Mouse (Mus musculus) granulocyte monocyte progenitor cell, adult 5-6 weeks (primary cell): ENCODE measurements around the gene Sgf29. TPM values are rescaled to one million over a fixed set of nuclear protein-coding genes. Genes with fewer than 3 reads are reported as not detected.

Source experiments
- ATAC-seq: replicated peaks from 2 replicates; pipeline ENCODE4 v1.8.0; 2016; ENCODE audit warnings: mild to moderate bottlenecking, moderate TSS enrichment, inconsistent platforms; ENCODE audit not compliant: poor library complexity, severe bottlenecking
- total RNA-seq, 2 experiments: library from RNA; stranded (forward) in 1 of 2; stranded (reverse) in 1 of 2; fragments of 200-712, 200-1000 nt in 1 of 2; fragments of >200 nt in 1 of 2; fragmentation: Nextera tagmentation in 1 of 2; gene quantifications; 2 replicates each; pipeline ENCODE4 v1.2.3; 2014 to 2017

The Sgf29 gene
- total RNA-seq, 2 experiments from 2014 or later, result 79.1 to 133 TPM

GRCm38 (mm10) chr7:126702358-126702757 lies 53.2 kb downstream of the Sgf29 start:
- peak; percentile 58 for ATAC-seq

- ATAC-seq, result no peak
These were observed 54.0 kb downstream of the Sgf29 start for GRCm38 (mm10) chr7:126702861-126703756.

GRCm38 (mm10) chr7:126703757-126704077 lies 54.6 kb downstream of the Sgf29 start:
- ATAC-seq, result peak; percentile 18

DNA sequence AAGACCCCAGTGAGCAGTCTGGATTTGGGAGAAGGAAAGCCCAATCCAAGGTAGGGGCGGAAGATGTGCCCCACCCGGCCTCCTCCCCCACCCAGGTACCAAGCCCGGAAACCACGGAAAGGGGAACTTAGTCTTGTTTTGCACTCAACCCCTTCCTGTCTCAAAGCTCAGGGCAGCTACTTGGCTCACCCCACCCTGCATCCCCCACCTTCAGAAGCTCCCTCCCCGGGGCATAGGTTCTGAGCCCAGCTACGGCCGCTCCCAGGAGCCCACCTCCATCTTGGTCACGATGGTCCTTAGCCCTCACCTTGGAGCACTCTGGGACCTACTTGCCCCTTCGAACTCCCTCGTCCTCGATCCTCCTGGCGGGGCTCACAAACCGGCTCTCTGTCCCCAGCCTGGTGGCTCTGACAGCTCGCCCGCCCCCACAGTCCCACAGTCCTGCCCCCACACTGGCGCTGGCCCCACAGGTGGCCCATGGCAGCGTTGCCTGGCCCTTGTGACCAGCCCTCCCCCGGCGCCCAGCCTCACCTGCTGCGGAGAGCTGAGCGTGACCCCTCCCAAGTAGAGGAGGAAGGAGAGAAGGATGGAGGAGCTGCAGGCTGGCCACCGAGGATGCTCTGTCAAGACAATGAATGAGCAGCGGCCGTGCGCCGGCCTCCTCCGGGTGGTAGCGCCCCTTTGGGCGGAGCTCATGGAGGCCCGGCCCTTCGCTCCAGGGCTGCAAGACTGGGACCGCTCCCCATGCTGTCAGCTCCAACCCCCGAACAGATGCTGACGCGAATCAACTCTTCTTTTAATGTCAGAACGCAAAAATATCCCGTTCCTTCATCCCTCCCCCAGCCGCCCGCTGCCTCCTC lies 55.2 kb downstream of the Sgf29 start:
- peak; percentile 57 for ATAC-seq

- peak; percentile 24 for ATAC-seq
These were observed 58.5 kb downstream of the Sgf29 start, which contains the start of gene Coro1a for GRCm38 (mm10) chr7:126707442-126708174. Gene Coro1a, minus strand, starts transcription at chr7:126707787.

GRCm38 (mm10) chr7:126708175-126708952 lies 59.3 kb downstream of the Sgf29 start:
- ATAC-seq, result no peak

DNA sequence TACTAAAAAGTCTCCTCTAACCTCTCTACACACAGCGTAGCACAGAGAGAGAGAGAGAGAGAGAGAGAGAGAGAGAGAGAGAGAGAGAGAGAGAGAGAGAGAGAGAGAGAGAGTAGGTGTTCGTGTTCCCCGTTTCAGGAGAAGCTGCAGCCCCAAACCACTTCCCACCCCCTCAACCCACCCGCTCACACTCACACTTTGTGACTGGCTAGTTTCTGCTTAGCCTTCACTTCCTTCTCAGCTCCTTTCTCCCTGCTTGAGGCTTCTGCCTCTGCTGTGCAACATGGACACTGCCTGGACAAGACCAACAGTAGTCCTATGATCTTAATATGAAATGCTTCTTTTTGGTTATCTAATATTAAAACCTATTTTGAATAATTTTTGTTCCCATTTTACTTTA lies 61.2 kb downstream of the Sgf29 start:
- ATAC-seq, result peak; percentile 74

- ATAC-seq, result no peak
These were observed 62.8 kb downstream of the Sgf29 start for GRCm38 (mm10) chr7:126711910-126712309.

DNA sequence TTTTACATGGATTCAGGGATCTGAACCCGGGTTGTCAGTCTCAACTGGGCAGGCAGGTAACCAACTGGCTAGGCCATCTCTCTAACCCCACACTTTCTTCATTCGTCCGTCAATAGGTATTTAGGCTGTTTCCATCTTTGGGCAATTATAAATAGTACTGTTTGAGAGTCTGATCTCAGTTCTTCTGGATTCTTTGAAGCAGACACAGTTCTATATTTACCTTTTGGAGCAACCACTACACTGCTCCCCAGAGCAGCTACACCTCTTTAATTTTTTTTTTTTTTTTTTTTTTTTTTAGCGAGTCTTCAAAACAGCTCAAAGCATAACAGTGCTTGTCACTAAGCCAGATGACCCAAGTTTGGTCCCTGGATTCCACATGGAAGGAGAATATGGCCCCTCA lies 66.6 kb downstream of the Sgf29 start:
- no peak for ATAC-seq

- no peak for ATAC-seq
These were observed 68.5 kb downstream of the Sgf29 start for GRCm38 (mm10) chr7:126717566-126717965.

- no peak; the same call in 1 of the 2 replicates for ATAC-seq
These were observed 69.8 kb downstream of the Sgf29 start for GRCm38 (mm10) chr7:126718787-126719337.

DNA sequence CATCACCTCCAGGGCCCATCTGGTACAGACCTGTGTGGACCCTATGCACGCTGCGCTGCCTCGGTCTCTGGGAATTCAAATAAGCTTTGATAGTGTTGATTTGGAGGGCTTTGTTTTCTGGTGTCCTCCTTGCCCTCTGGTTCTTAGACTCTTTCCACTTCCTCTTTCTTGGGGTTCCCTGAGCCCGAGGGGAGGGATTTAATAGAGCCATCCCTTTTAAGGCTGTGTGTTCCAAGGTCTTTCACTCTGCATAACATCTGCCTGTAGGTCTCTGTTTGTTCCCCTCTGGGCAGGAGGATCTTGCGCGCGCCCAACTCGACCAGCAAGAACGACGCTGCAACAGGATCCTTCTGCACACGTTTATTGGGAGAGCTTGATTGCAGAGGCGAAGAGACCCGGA lies 72.5 kb downstream of the Sgf29 start:
- ATAC-seq, result peak; percentile 62

Other genes with a start within 250 kb of the Sgf29 start
- not detected in 2 replicates for gene Cd19, start 234.4 kb upstream of the Sgf29 start, total RNA-seq (2014; fragmentation: Nextera tagmentation)
- 0.09 TPM in 1 of 2 replicates, not detected in the other for gene Cd19, start 234.4 kb upstream of the Sgf29 start, total RNA-seq (2017)
- gene Rabep2, start 220.6 kb upstream of the Sgf29 start, total RNA-seq (2014; fragmentation: Nextera tagmentation), result 11.3 and 16.2 TPM in 2 replicates
- 12.3 and 16.9 TPM in 2 replicates for gene Rabep2, start 220.6 kb upstream of the Sgf29 start, total RNA-seq (2017)
- 0.62 TPM in 1 of 2 replicates, not detected in the other for gene Atp2a1, start 186.2 kb upstream of the Sgf29 start, total RNA-seq (2014; fragmentation: Nextera tagmentation)
- gene Atp2a1, start 186.2 kb upstream of the Sgf29 start, total RNA-seq (2017), result not detected in 2 replicates
- 35.9 and 58.3 TPM in 2 replicates for gene Sh2b1, start 173.9 kb upstream of the Sgf29 start, total RNA-seq (2014; fragmentation: Nextera tagmentation)
- 15.6 and 17.3 TPM in 2 replicates for gene Sh2b1, start 173.9 kb upstream of the Sgf29 start, total RNA-seq (2017)
- 85.3 and 101 TPM in 2 replicates for gene Tufm, start 161.9 kb upstream of the Sgf29 start, total RNA-seq (2014; fragmentation: Nextera tagmentation)
- gene Tufm, start 161.9 kb upstream of the Sgf29 start, total RNA-seq (2017), result 75.5 and 86.7 TPM in 2 replicates
- 102 and 130 TPM in 2 replicates for gene Atxn2l, start 145.9 kb upstream of the Sgf29 start, total RNA-seq (2014; fragmentation: Nextera tagmentation)
- 27.4 and 28.9 TPM in 2 replicates for gene Atxn2l, start 145.9 kb upstream of the Sgf29 start, total RNA-seq (2017)
- 188 and 206 TPM in 2 replicates for gene Eif3c, start 82.9 kb upstream of the Sgf29 start, total RNA-seq (2014; fragmentation: Nextera tagmentation)
- gene Eif3c, start 82.9 kb upstream of the Sgf29 start, total RNA-seq (2017), result 229 and 239 TPM in 2 replicates
- 2.1 and 3.9 TPM in 2 replicates for gene Apobr, start 64.4 kb upstream of the Sgf29 start, total RNA-seq (2014; fragmentation: Nextera tagmentation)
- 4.2 and 6.2 TPM in 2 replicates for gene Apobr, start 64.4 kb upstream of the Sgf29 start, total RNA-seq (2017)
- 37.7 and 61.7 TPM in 2 replicates for gene Cln3, start 63.5 kb upstream of the Sgf29 start, total RNA-seq (2014; fragmentation: Nextera tagmentation)
- 9.6 and 16.3 TPM in 2 replicates for gene Cln3, start 63.5 kb upstream of the Sgf29 start, total RNA-seq (2017)
- gene Il27, start 54.4 kb upstream of the Sgf29 start, total RNA-seq (2014; fragmentation: Nextera tagmentation), result 1.3 TPM in 1 of 2 replicates, not detected in the other
- gene Il27, start 54.4 kb upstream of the Sgf29 start, total RNA-seq (2017), result 1.2 TPM in 1 of 2 replicates, not detected in the other
- 0.92 and 1.3 TPM in 2 replicates for gene Nupr1, start 18.4 kb upstream of the Sgf29 start, total RNA-seq (2014; fragmentation: Nextera tagmentation)
- gene Nupr1, start 18.4 kb upstream of the Sgf29 start, total RNA-seq (2017), result 1.7 TPM in 1 of 2 replicates, not detected in the other
- gene Sult1a1, start 27.1 kb downstream of the Sgf29 start, total RNA-seq (2014; fragmentation: Nextera tagmentation), result 0.85 TPM in 1 of 2 replicates, not detected in the other
- 0.56 and 1.6 TPM in 2 replicates for gene Sult1a1, start 27.1 kb downstream of the Sgf29 start, total RNA-seq (2017)
- gene Bola2, start 46.1 kb downstream of the Sgf29 start, total RNA-seq (2014; fragmentation: Nextera tagmentation), result 151 and 195 TPM in 2 replicates
- gene Bola2, start 46.1 kb downstream of the Sgf29 start, total RNA-seq (2017), result 135 and 158 TPM in 2 replicates
- 9.3 and 13.3 TPM in 2 replicates for gene Slx1b, start 46.5 kb downstream of the Sgf29 start, total RNA-seq (2014; fragmentation: Nextera tagmentation)
- gene Slx1b, start 46.5 kb downstream of the Sgf29 start, total RNA-seq (2017), result 5.4 and 6.3 TPM in 2 replicates
- 497 and 510 TPM in 2 replicates for gene Coro1a, start 58.5 kb downstream of the Sgf29 start, total RNA-seq (2014; fragmentation: Nextera tagmentation)
- gene Coro1a, start 58.5 kb downstream of the Sgf29 start, total RNA-seq (2017), result 409 and 441 TPM in 2 replicates
- 90.7 and 111 TPM in 2 replicates for gene Mapk3, start 110.3 kb downstream of the Sgf29 start, total RNA-seq (2014; fragmentation: Nextera tagmentation)
- 52.5 and 53.0 TPM in 2 replicates for gene Mapk3, start 110.3 kb downstream of the Sgf29 start, total RNA-seq (2017)
- gene Gdpd3, start 117.0 kb downstream of the Sgf29 start, total RNA-seq (2014; fragmentation: Nextera tagmentation), result 13.0 and 27.7 TPM in 2 replicates
- gene Gdpd3, start 117.0 kb downstream of the Sgf29 start, total RNA-seq (2017), result 3.6 and 11.3 TPM in 2 replicates
- gene Ypel3, start 127.6 kb downstream of the Sgf29 start, total RNA-seq (2014; fragmentation: Nextera tagmentation), result 29.6 and 42.6 TPM in 2 replicates
- 16.2 and 17.4 TPM in 2 replicates for gene Ypel3, start 127.6 kb downstream of the Sgf29 start, total RNA-seq (2017)
- 0.58 TPM in 1 of 2 replicates, not detected in the other for gene Tbx6, start 132.2 kb downstream of the Sgf29 start, total RNA-seq (2014; fragmentation: Nextera tagmentation)
- not detected in 2 replicates for gene Tbx6, start 132.2 kb downstream of the Sgf29 start, total RNA-seq (2017)
- 160 and 219 TPM in 2 replicates for gene Ppp4c, start 143.2 kb downstream of the Sgf29 start, total RNA-seq (2014; fragmentation: Nextera tagmentation)
- gene Ppp4c, start 143.2 kb downstream of the Sgf29 start, total RNA-seq (2017), result 131 and 137 TPM in 2 replicates
- gene Fam57b, start 148.4 kb downstream of the Sgf29 start, total RNA-seq (2014; fragmentation: Nextera tagmentation), result not detected in 2 replicates
- not detected in 2 replicates for gene Fam57b, start 148.4 kb downstream of the Sgf29 start, total RNA-seq (2017)
- gene 4930451I11Rik, start 182.3 kb downstream of the Sgf29 start, total RNA-seq (2014; fragmentation: Nextera tagmentation), result not detected in 2 replicates
- gene 4930451I11Rik, start 182.3 kb downstream of the Sgf29 start, total RNA-seq (2017), result not detected in 2 replicates
- not detected in 2 replicates for gene Doc2a, start 198.1 kb downstream of the Sgf29 start, total RNA-seq (2014; fragmentation: Nextera tagmentation)
- gene Doc2a, start 198.1 kb downstream of the Sgf29 start, total RNA-seq (2017), result 0.15 TPM in 1 of 2 replicates, not detected in the other
- gene Hirip3, start 212.7 kb downstream of the Sgf29 start, total RNA-seq (2014; fragmentation: Nextera tagmentation), result 62.2 and 65.9 TPM in 2 replicates
- gene Hirip3, start 212.7 kb downstream of the Sgf29 start, total RNA-seq (2017), result 168 and 171 TPM in 2 replicates
- 89.0 and 100 TPM in 2 replicates for gene Ino80e, start 213.1 kb downstream of the Sgf29 start, total RNA-seq (2014; fragmentation: Nextera tagmentation)
- 23.4 and 35.3 TPM in 2 replicates for gene Ino80e, start 213.1 kb downstream of the Sgf29 start, total RNA-seq (2017)
- 28.0 and 45.8 TPM in 2 replicates for gene Taok2, start 235.4 kb downstream of the Sgf29 start, total RNA-seq (2014; fragmentation: Nextera tagmentation)
- 29.9 and 35.6 TPM in 2 replicates for gene Taok2, start 235.4 kb downstream of the Sgf29 start, total RNA-seq (2017)